Mouse (Mus musculus) G1E (cell line): ENCODE measurements around the gene Tead2. TPM values are rescaled to one million over a fixed set of nuclear protein-coding genes. Genes with fewer than 3 reads are reported as not detected.

Source experiments
- ATAC-seq: 2 replicates; pipeline ENCODE4 v1.8.0; 2016; ENCODE audit warnings: mild to moderate bottlenecking; ENCODE audit not compliant: insufficient number of reproducible peaks, poor library complexity, low FRiP score, severe bottlenecking; ENCODE audit errors: extremely low read depth
- DNase-seq: peaks from one replicate; pipeline ENCODE4 v3.0.0; 2012; ENCODE audit warnings: low spot score
- H3K27me3 ChIP-seq: 2 replicates; pipeline ENCODE4 v1.6.1; 2012; ENCODE audit warnings: mild to moderate bottlenecking, low read length, inconsistent platforms; ENCODE audit not compliant: insufficient read depth
- H3K36me3 ChIP-seq: replicated peaks from 2 replicates; pipeline ENCODE3; 2012; ENCODE audit warnings: mild to moderate bottlenecking, inconsistent platforms
- H3K4me1 ChIP-seq: 2 replicates; pipeline ENCODE4 v1.6.1; 2012; ENCODE audit warnings: low read depth, low read length, inconsistent platforms, mixed read lengths; ENCODE audit not compliant: insufficient read depth
- H3K4me3 ChIP-seq: 2 replicates; pipeline ENCODE4 v1.5.1; 2012; ENCODE audit warnings: low read depth, mild to moderate bottlenecking, inconsistent platforms, low read length, moderate library complexity, mixed read lengths
- H3K9me3 ChIP-seq: replicated peaks from 2 replicates; pipeline ENCODE4 v1.6.1; 2012; ENCODE audit warnings: inconsistent platforms
- CTCF ChIP-seq: IDR thresholded peaks from 2 replicates; pipeline ENCODE4 v1.5.1; 2012; ENCODE audit warnings: low read depth, low read length, inconsistent platforms, mixed read lengths
- GATA1 ChIP-seq: IDR thresholded peaks from 2 replicates; pipeline ENCODE4 v1.6.1; 2012; ENCODE audit warnings: borderline replicate concordance, low read length, inconsistent platforms, mixed read lengths
- GATA2 ChIP-seq: IDR thresholded peaks from 2 replicates; pipeline ENCODE4 v1.6.1; 2012; ENCODE audit warnings: low read depth, low read length, inconsistent platforms, borderline replicate concordance
- POLR2AphosphoS5 ChIP-seq: IDR thresholded peaks from 2 replicates; pipeline ENCODE4 v1.6.1; 2012; ENCODE audit warnings: low read depth, low read length, inconsistent platforms; ENCODE audit not compliant: insufficient replicate concordance
- TAL1 ChIP-seq: conservative IDR thresholded peaks from 2 replicates; pipeline ENCODE4 v1.6.1; 2012; ENCODE audit warnings: low read depth, low read length, inconsistent platforms, mixed read lengths
- polyA plus RNA-seq: library from polyadenylated mRNA; stranded (reverse); fragments of >175 nt; gene quantifications from 2 replicates; pipeline ENCODE4 v1.2.3, GENCODE M21; 2012
- total RNA-seq, 2 experiments: library from RNA; stranded (forward) in 1 of 2; stranded (reverse) in 1 of 2; fragments of 200-1000 nt in 1 of 2; fragments of >200 nt in 1 of 2; fragmentation: Nextera tagmentation in 1 of 2; gene quantifications; 2 replicates each; pipeline ENCODE4 v1.2.3; 2014 to 2017

The Tead2 gene
- total and polyA plus RNA-seq, 3 experiments: 0.38 TPM; not detected in 2

DNA sequence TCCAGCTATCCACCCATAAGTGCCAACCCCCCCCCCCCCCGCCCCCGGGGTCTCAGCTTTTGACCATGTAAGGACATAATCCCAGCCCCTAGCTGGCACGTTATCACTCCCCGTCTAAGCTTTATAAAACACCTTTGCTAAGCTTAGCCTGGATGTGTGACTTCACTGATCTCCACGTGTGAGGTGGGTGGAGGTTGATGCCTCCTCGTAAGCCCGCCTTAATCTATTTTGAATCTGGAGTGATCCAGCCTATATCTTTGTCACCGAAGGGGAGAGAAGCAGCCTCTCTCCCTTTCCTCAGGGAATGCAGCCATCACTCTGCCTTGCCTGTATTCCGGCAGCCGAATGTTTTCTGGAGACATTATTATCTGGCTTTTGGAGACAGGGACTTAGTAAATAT is 12.9 kb upstream of the Tead2 start:
- DNase-seq (no peak), ATAC-seq (no peak)
- no peak overlapping the region for H3K4me3 ChIP-seq
- no peak for TF ChIP-seq TAL1
- no peak for TF ChIP-seq CTCF
- TF ChIP-seq GATA2: no peak
- TF ChIP-seq GATA1: no peak
- no peak for TF ChIP-seq POLR2AphosphoS5
- H3K27me3 ChIP-seq: peaks cover 34% of the 10 kb centered on the region
- H3K4me1 ChIP-seq: 0 out of 2 replicates have a peak, but pooled peaks cover 2% of the 10 kb centered on the region
- H3K9me3 ChIP-seq: no peaks in the 10 kb centered on the region
- no peaks in the 10 kb centered on the region for H3K36me3 ChIP-seq

DNA sequence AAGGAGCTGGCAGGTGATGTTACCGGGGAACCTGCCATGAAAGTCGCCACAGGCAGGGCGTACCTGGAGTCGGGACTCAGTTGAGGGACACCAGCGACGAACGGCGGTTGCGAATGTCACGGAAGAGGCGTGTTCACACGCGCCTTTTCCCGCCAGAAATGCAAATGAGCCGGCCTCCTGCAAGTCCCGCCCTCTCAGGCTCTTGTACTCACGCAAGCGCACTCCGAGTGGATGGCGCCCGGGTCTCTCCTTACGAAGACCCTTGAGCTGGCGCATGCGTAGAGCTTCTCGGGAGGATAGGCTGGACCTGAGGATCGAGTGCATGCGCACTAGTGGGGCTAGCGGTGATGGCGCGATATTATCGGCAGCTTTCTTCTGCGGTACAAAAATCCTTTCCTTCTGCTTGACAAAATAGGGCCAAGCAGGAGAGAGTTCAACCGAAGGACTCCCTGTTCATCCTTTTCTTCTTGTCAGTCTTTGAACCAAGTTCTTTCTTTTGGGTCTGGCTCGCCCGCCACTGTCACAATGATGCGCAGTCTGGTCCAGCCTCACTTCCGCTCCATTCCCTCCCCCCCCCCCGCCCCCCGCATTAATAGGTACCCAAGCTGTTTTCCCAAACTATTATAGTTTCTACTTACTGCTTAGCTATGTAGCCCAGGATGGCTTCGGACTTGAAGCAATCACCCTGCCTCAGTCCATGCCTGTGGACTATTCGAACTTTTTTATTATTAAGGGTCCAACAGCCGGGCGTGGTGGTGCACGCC is 11.0 kb upstream of the Tead2 start, which contains the start of gene Ccdc155:
Gene Ccdc155 (minus strand): TSS at position 513 of the 764 bp plus-strand sequence.
- Histone ChIP-seq H3K27me3 (peaks cover 25% of the 10 kb centered on the region), H3K36me3 (no peaks in the 10 kb centered on the region), H3K4me1 (no peaks in the 10 kb centered on the region), H3K4me3 (no peak within 1 kb of the TSS; the same call in 1 of the 2 replicates), H3K9me3 (no peaks in the 10 kb centered on the region)
- ATAC-seq (no peak), DNase-seq (no peak)
- TF ChIP-seq POLR2AphosphoS5 (no peak), CTCF (no peak), TAL1 (no peak), GATA2 (no peak), GATA1 (no peak)

DNA sequence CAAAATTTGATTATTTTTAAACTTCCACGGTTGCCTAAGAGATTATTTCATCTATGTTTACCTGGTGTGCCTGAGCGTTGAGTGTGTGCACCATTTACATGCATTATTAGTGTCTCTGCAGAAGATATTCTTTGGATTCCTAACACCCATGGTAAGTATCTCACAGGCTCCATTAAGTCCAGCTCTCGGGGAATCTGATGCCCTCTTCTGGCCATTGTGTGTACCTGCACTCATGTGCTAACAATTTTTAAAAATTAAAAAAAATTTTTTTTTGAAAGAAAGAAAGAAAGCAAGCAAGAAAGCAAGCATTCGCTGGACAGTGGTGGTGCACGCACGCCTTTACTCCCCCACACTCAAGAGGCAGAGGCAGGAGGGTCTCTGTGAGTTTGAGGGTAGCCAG is 7.3 kb upstream of the Tead2 start:
- TF ChIP-seq GATA2: no peak
- TF ChIP-seq GATA1: no peak
- no peak for TF ChIP-seq CTCF
- no peak for TF ChIP-seq TAL1
- no peak for TF ChIP-seq POLR2AphosphoS5

DNA sequence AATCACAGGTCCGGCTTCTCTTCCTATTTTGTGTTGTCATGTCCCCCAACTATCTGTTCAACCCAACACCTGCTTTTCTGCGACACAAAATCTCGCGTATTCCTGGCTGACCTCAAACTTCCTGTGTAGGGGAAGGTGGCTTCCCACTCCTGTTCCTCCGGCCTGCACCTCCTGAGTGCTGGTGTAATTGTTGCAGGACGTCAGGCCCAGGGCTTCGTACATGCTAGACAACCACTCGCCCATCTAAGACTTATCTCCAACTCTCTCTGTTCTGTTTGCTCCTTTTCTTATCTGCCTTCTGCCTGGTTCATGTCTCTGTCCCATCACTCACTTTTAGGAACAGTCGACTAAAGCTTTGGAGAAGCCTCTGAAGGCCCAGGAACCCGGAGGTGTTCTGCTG is 4.5 kb upstream of the Tead2 start:
- Histone ChIP-seq H3K4me1 (peaks cover 11% of the 10 kb centered on the region), H3K9me3 (no peaks in the 10 kb centered on the region), H3K4me3 (no peak overlapping the region), H3K27me3 (peaks cover 45% of the 10 kb centered on the region), H3K36me3 (no peaks in the 10 kb centered on the region)
- no peak for DNase-seq
- ATAC-seq: no peak
- TF ChIP-seq GATA1 (no peak), TAL1 (no peak), CTCF (no peak), GATA2 (no peak), POLR2AphosphoS5 (no peak)

More for the DNA sequence above, 7.3 kb upstream of the Tead2 start:
- Histone ChIP-seq H3K27me3 (peaks cover 38% of the 10 kb centered on the region), H3K36me3 (no peaks in the 10 kb centered on the region), H3K4me3 (no peak overlapping the region), H3K9me3 (no peaks in the 10 kb centered on the region), H3K4me1 (peaks cover 11% of the 10 kb centered on the region)
- ATAC-seq (no peak), DNase-seq (no peak)

DNA sequence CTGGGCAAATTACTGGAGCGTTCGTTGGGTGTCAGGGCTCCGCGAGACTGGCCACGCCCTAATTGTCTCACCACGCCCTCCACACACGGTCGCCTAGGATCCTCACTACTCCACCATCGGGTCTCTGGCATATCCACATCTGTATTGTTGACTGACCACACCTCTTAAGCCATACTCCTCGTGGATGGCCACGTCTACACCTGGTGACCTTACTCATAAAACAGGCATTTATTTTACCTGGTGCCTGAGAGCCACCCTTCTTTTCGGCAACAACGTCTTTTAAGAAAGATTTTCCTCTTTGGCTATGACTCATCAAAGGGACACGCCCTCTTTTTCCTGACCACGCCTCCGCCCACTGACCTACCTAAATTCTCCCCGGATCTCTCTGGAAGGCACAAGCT is 3.7 kb upstream of the Tead2 start, which contains the start of gene Dkkl1:
Gene Dkkl1 (minus strand): TSS at position 297 of the 401 bp plus-strand sequence.
- Histone ChIP-seq H3K4me3 (peak within 1 kb of the TSS; percentile 34; the same call in 1 of the 2 replicates), H3K36me3 (no peaks in the 10 kb centered on the region), H3K27me3 (peaks cover 50% of the 10 kb centered on the region), H3K4me1 (peaks cover 11% of the 10 kb centered on the region), H3K9me3 (no peaks in the 10 kb centered on the region)
- no peak for TF ChIP-seq TAL1
- TF ChIP-seq POLR2AphosphoS5: no peak
- no peak for TF ChIP-seq CTCF
- no peak for TF ChIP-seq GATA2
- TF ChIP-seq GATA1: no peak
- no peak for DNase-seq
- no peak for ATAC-seq

DNA sequence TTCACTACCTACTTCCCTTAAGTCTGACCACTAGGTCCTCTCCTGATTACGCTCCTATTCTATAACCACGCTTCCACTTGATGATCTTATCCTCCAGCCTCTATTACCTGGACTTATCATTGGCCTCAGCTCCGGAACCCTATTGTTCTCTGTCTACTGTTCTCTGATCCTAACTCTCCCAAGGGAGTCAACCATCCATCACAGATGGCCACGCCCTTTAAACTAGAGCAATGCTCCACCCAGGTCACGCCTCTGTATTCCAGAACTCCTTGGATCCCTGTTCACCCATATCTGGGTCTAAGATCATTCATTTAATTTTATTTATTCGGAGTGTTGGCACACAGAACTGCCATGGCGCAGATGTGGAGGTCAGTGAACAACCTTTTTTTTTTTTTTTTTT is 3.2 kb upstream of the Tead2 start:
- no peak overlapping the region for H3K4me3 ChIP-seq
- peaks cover 11% of the 10 kb centered on the region for H3K4me1 ChIP-seq
- ATAC-seq: no peak
- no peak for DNase-seq
- H3K36me3 ChIP-seq: no peaks in the 10 kb centered on the region
- TF ChIP-seq GATA2 (no peak), GATA1 (no peak), TAL1 (no peak), POLR2AphosphoS5 (no peak), CTCF (no peak)
- peaks cover 55% of the 10 kb centered on the region for H3K27me3 ChIP-seq
- H3K9me3 ChIP-seq: no peaks in the 10 kb centered on the region
